Mouse (Mus musculus): Measurements from ENCODE around the gene Pdcl2. TPM values are rescaled to one million over a fixed set of nuclear protein-coding genes. Genes with fewer than 3 reads are reported as not detected.
A peak's percentile ranks its signal among the peaks of the same experiment; 100 is the strongest.

The Pdcl2 gene
- polyA plus RNA-seq, 1 experiment: not detected

- no peaks in the 10 kb centered on the region for H3K4me1 ChIP-seq (ENCODE audit: control insufficient read depth, insufficient read depth, insufficient read length)
- no peaks in the 10 kb centered on the region for H3K27me3 ChIP-seq (ENCODE audit: control insufficient read depth, insufficient read depth, low read length)
- H3K27ac ChIP-seq (ENCODE audit: insufficient read depth, low read length): no peak overlapping the region
- no peaks in the 10 kb centered on the region for H3K36me3 ChIP-seq (ENCODE audit: control insufficient read depth, insufficient read depth, low read length)
- no peak overlapping the region for H3K4me3 ChIP-seq (ENCODE audit: extremely low read depth, insufficient read depth, insufficient read length)
- no peak for TF ChIP-seq CTCF (IDR thresholded peaks at IDR 0.05; ENCODE audit: extremely low read depth, insufficient read depth, insufficient read length, insufficient replicate concordance)
- no peak for TF ChIP-seq POLR2A (IDR thresholded peaks at IDR 0.05; ENCODE audit: low read depth, low read length)
- DNase-seq (ENCODE audit: low read depth in 1 of 2, low spot score in 2 of 2): no peak
- 87% methylated on average over 4 of the region's 4 CpGs for WGBS
Observed at GRCm38 (mm10) chr5:76325113-76325512, 5.8 kb downstream of the Pdcl2 start.

GRCm38 (mm10) chr5:76321249-76322196 is 9.4 kb downstream of the Pdcl2 start:
- Histone ChIP-seq H3K27ac (ENCODE audit: insufficient read depth, low read length) (no peak overlapping the region), H3K4me1 (ENCODE audit: control insufficient read depth, insufficient read depth, insufficient read length) (no peaks in the 10 kb centered on the region), H3K36me3 (ENCODE audit: control insufficient read depth, insufficient read depth, low read length) (no peaks in the 10 kb centered on the region), H3K27me3 (ENCODE audit: control insufficient read depth, insufficient read depth, low read length) (no peaks in the 10 kb centered on the region), H3K4me3 (ENCODE audit: extremely low read depth, insufficient read depth, insufficient read length) (no peak overlapping the region)
- DNase-seq (ENCODE audit: low read depth in 1 of 2, low spot score in 2 of 2): no peak
- TF ChIP-seq CTCF (IDR thresholded peaks at IDR 0.05; ENCODE audit: extremely low read depth, insufficient read depth, insufficient read length, insufficient replicate concordance): no peak
- TF ChIP-seq POLR2A (IDR thresholded peaks at IDR 0.05; ENCODE audit: low read depth, low read length): no peak
- WGBS: 84% methylated on average over 11 of the region's 11 CpGs

GRCm38 (mm10) chr5:76308206-76308605 is 22.8 kb downstream of the Pdcl2 start:
- DNase-seq (ENCODE audit: low read depth in 1 of 2, low spot score in 2 of 2): no peak
- H3K27ac ChIP-seq (ENCODE audit: insufficient read depth, low read length): no peak overlapping the region
- H3K36me3 ChIP-seq (ENCODE audit: control insufficient read depth, insufficient read depth, low read length): no peaks in the 10 kb centered on the region
- no peaks in the 10 kb centered on the region for H3K27me3 ChIP-seq (ENCODE audit: control insufficient read depth, insufficient read depth, low read length)
- TF ChIP-seq CTCF (IDR thresholded peaks at IDR 0.05; ENCODE audit: extremely low read depth, insufficient read depth, insufficient read length, insufficient replicate concordance) (no peak), POLR2A (IDR thresholded peaks at IDR 0.05; ENCODE audit: low read depth, low read length) (no peak)
- WGBS: 66% methylated on average over 2 of the region's 2 CpGs
- H3K4me3 ChIP-seq (ENCODE audit: extremely low read depth, insufficient read depth, insufficient read length): no peak overlapping the region
- no peaks in the 10 kb centered on the region; the same call in none of the 2 replicates for H3K4me1 ChIP-seq (ENCODE audit: control insufficient read depth, insufficient read depth, insufficient read length)

GRCm38 (mm10) chr5:76306261-76306660 is 24.7 kb downstream of the Pdcl2 start:
- TF ChIP-seq POLR2A (IDR thresholded peaks at IDR 0.05; ENCODE audit: low read depth, low read length): no peak
- no peaks in the 10 kb centered on the region for H3K27me3 ChIP-seq (ENCODE audit: control insufficient read depth, insufficient read depth, low read length)
- no peaks in the 10 kb centered on the region; the same call in none of the 2 replicates for H3K4me1 ChIP-seq (ENCODE audit: control insufficient read depth, insufficient read depth, insufficient read length)
- no peaks in the 10 kb centered on the region for H3K36me3 ChIP-seq (ENCODE audit: control insufficient read depth, insufficient read depth, low read length)
- no peak overlapping the region for H3K4me3 ChIP-seq (ENCODE audit: extremely low read depth, insufficient read depth, insufficient read length)
- H3K27ac ChIP-seq (ENCODE audit: insufficient read depth, low read length): no peak overlapping the region
- no peak for DNase-seq (ENCODE audit: low read depth in 1 of 2, low spot score in 2 of 2)
- 84% methylated on average over 3 of the region's 3 CpGs for WGBS

- H3K4me3 ChIP-seq (ENCODE audit: extremely low read depth, insufficient read depth, insufficient read length): no peak overlapping the region
Observed at GRCm38 (mm10) chr5:76305616-76306015, 25.3 kb downstream of the Pdcl2 start.

GRCm38 (mm10) chr5:76304452-76305341 is 26.3 kb downstream of the Pdcl2 start, which contains the start of gene Clock:
Clock (minus strand) TSS chr5:76304792.
- WGBS: under 1% methylated on average over 85 of the region's 104 CpGs
- DNase-seq (ENCODE audit: low read depth in 1 of 2, low spot score in 2 of 2): peak; percentile 52 to 83
- H3K4me1 ChIP-seq (ENCODE audit: control insufficient read depth, insufficient read depth, insufficient read length): no peaks in the 10 kb centered on the region; the same call in none of the 2 replicates
- H3K36me3 ChIP-seq (ENCODE audit: control insufficient read depth, insufficient read depth, low read length): no peaks in the 10 kb centered on the region
- no peak; the same call in 1 of the 2 replicates for TF ChIP-seq POLR2A (IDR thresholded peaks at IDR 0.05; ENCODE audit: low read depth, low read length)
- peak within 1 kb of the TSS; percentile 88 for H3K27ac ChIP-seq (ENCODE audit: insufficient read depth, low read length)
- no peaks in the 10 kb centered on the region for H3K27me3 ChIP-seq (ENCODE audit: control insufficient read depth, insufficient read depth, low read length)
- H3K4me3 ChIP-seq (ENCODE audit: extremely low read depth, insufficient read depth, insufficient read length): peak within 1 kb of the TSS; percentile 96

More at GRCm38 (mm10) chr5:76305616-76306015, 25.3 kb downstream of the Pdcl2 start:
- DNase-seq (ENCODE audit: low read depth in 1 of 2, low spot score in 2 of 2): no peak
- Histone ChIP-seq H3K4me1 (ENCODE audit: control insufficient read depth, insufficient read depth, insufficient read length) (no peaks in the 10 kb centered on the region; the same call in none of the 2 replicates), H3K36me3 (ENCODE audit: control insufficient read depth, insufficient read depth, low read length) (no peaks in the 10 kb centered on the region), H3K27ac (ENCODE audit: insufficient read depth, low read length) (no peak overlapping the region), H3K27me3 (ENCODE audit: control insufficient read depth, insufficient read depth, low read length) (no peaks in the 10 kb centered on the region)
- TF ChIP-seq CTCF (IDR thresholded peaks at IDR 0.05; ENCODE audit: extremely low read depth, insufficient read depth, insufficient read length, insufficient replicate concordance) (no peak), POLR2A (IDR thresholded peaks at IDR 0.05; ENCODE audit: low read depth, low read length) (no peak)
- 28% methylated on average over 8 of the region's 8 CpGs for WGBS

Data from spleen, adult 2 months (tissue).